Mouse (Mus musculus): ENCODE results near the gene Golph3.

GRCm38 (mm10) chr15:12375641-12376311, 54.5 kb downstream of the Golph3 start:
- TF ChIP-seq CTCF (IDR thresholded peaks at IDR 0.05; ENCODE audit: borderline replicate concordance, insufficient read depth, low read length): peak; percentile 60
- no peak for TF ChIP-seq POLR2A (IDR thresholded peaks at IDR 0.05; ENCODE audit: low read depth, low read length)
